ENCODE assay signal across 8 mouse cellular contexts in the genomic region with DNA sequence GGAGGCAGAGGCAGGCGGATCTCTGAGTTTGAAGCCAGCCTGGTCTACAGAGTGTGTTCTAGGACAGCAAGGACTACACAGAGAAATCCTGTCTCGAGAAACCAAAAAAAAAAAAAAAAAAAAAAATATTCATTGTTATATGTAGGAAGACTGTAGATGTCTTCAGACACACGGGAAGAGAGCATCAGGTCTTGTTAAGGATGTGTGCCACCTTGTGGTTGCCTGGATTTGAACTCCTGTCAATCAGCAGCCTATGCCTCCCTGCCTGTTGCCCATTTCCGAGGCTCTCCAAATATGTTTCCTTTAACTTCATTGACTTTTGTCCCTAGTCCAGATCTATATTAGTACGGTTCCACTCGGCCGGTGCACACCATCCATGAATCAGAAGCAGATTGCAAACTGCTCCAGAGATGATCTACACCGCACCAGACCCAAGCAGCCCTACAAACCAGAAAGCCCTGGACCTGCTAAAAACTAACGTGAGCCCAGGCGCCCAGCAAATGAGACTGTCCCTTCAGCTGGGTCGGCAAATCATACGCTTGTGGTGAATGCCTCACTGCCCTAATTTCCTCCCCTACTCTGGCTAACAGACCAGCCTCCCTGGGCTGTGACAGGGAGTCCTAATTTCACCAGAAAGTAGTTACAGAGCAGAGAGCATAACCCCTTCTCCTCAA. TPM values are rescaled to one million over a fixed set of nuclear protein-coding genes. Genes with fewer than 3 reads are reported as not detected.
A peak's percentile ranks its signal among the peaks of the same experiment; 100 is the strongest.
DNase-seq lines count a peak whose midpoint lies in the region; ATAC-seq and TF ChIP-seq lines count a peak whose summit lies in the region.

No protein-coding gene starts in this region.

- H3K4me3 ChIP-seq in forebrain, embryonic 10.5 days: peak overlapping the region; percentile 61; the same call in 1 of the 2 replicates
- H3K4me3 ChIP-seq in forebrain, embryonic 11.5 days (ENCODE audit: low read depth, low read length): no peak overlapping the region
- no peak overlapping the region for H3K4me3 ChIP-seq in CH12.LX (replicated peaks in 1 of 3; ENCODE audit: low read depth in 2 of 3, low read length in 2 of 3, poor library complexity in 1 of 3)

- TF ChIP-seq POLR2A in CH12.LX (IDR thresholded peaks at IDR 0.05; ENCODE audit: low read depth, low read length): peak; percentile 1; the same call in 1 of the 2 replicates

- peaks cover 21% of the 10 kb centered on the region for H3K79me2 ChIP-seq in CH12.LX (replicated peaks; ENCODE audit: control insufficient read depth, extremely low read depth, insufficient read depth, poor library complexity, severe bottlenecking)

- WGBS in forebrain, embryonic 10.5 days: 90% methylated on average over 12 of the region's 12 CpGs
- 87% methylated on average over 12 of the region's 12 CpGs for WGBS in forebrain, embryonic 11.5 days

- no peaks in the 10 kb centered on the region for H3K27me3 ChIP-seq in forebrain, embryonic 10.5 days (ENCODE audit: poor library complexity, severe bottlenecking)
- no peaks in the 10 kb centered on the region for H3K27me3 ChIP-seq in forebrain, embryonic 11.5 days (ENCODE audit: control insufficient read depth, insufficient read depth, low read length)
- no peaks in the 10 kb centered on the region for H3K27me3 ChIP-seq in CH12.LX (replicated peaks)

- ATAC-seq in forebrain, embryonic 11.5 days (replicated peaks; ENCODE audit: low FRiP score): no peak

- no peak overlapping the region for H3K4me2 ChIP-seq in forebrain, embryonic 11.5 days (ENCODE audit: low read depth, low read length, severe bottlenecking)
- peak overlapping the region; percentile 63; the same call in 1 of the 2 replicates for H3K4me2 ChIP-seq in CH12.LX (ENCODE audit: insufficient read depth, low read depth, poor library complexity, severe bottlenecking)

- H3K36me3 ChIP-seq in forebrain, embryonic 10.5 days (replicated peaks): peaks cover 11% of the 10 kb centered on the region
- H3K36me3 ChIP-seq in forebrain, embryonic 11.5 days (ENCODE audit: control insufficient read depth, insufficient read depth, low read length): no peaks in the 10 kb centered on the region
- H3K36me3 ChIP-seq in CH12.LX (replicated peaks in 1 of 2; ENCODE audit: control insufficient read depth in 1 of 2, insufficient read depth in 1 of 2, low read length in 1 of 2): peaks cover 19 to 26% of the 10 kb centered on the region in 2 experiments

- in situ Hi-C loops in CH12.LX (cut with MboI; ENCODE audit: low pct_ligation_motif_present, low pct_unique_long_range_greater_than_20kb, low sequenced_read_pairs): loop anchor here (5.0 kb wide), 1 partner anchor 40 kb away; a partner anchor contains a TSS

- peaks cover 17% of the 10 kb centered on the region for H3K4me1 ChIP-seq in forebrain, embryonic 10.5 days
- peaks cover 3% of the 10 kb centered on the region; the same call in 1 of the 2 replicates for H3K4me1 ChIP-seq in forebrain, embryonic 11.5 days (replicated peaks; ENCODE audit: control insufficient read depth, insufficient read depth, low read length)
- H3K4me1 ChIP-seq in CH12.LX (ENCODE audit: control insufficient read depth in 1 of 2, insufficient read depth in 2 of 2): peaks cover 32 to 71% of the 10 kb centered on the region in 2 experiments

- TF ChIP-seq CTCF in CH12.LX (conservative IDR thresholded peaks at IDR 0.05 in 1 of 2, IDR thresholded peaks at IDR 0.05 in 1 of 2; ENCODE audit: low read depth in 2 of 2, low read length in 2 of 2): peak in 1 of 2 experiments; percentile 67; a peak in 2 of 4 replicates

- H3K27ac ChIP-seq in forebrain, embryonic 10.5 days: no peak overlapping the region
- H3K27ac ChIP-seq in forebrain, embryonic 11.5 days (ENCODE audit: low read depth, low read length): no peak overlapping the region
- peak overlapping the region; percentile 98 for H3K27ac ChIP-seq in CH12.LX (ENCODE audit: insufficient read depth, low read depth)

- H3K9ac ChIP-seq in forebrain, embryonic 11.5 days (ENCODE audit: low read length): no peak overlapping the region
- peak overlapping the region; percentile 43; the same call in 1 of the 2 replicates for H3K9ac ChIP-seq in CH12.LX (ENCODE audit: insufficient read depth, low read depth)

- dilution Hi-C loops in CH12.LX (cut with MboI; ENCODE audit: extremely low pct_ligation_motif_present, extremely low pct_unique_long_range_greater_than_20kb, low sequenced_read_pairs): no loop called here

- H3K9me3 ChIP-seq in forebrain, embryonic 10.5 days: no peaks in the 10 kb centered on the region
- H3K9me3 ChIP-seq in forebrain, embryonic 11.5 days (ENCODE audit: control insufficient read depth, low read length): no peaks in the 10 kb centered on the region
- H3K9me3 ChIP-seq in CH12.LX (replicated peaks; ENCODE audit: low read length): no peaks in the 10 kb centered on the region

- DNase-seq in forebrain, embryonic 10.5 days (ENCODE audit: extremely low spot score, low spot score): no peak
- no peak for DNase-seq in forebrain, embryonic 11.5 days (ENCODE audit: low spot score)
- DNase-seq in left cerebral cortex, postnatal 14 days (ENCODE audit: low spot score in 2 of 2): peak; percentile 36 to 45
- DNase-seq in left cerebral cortex, adult 18-20 months (ENCODE audit: low spot score in 2 of 2): no peak
- DNase-seq in CH12.LX (ENCODE audit: extremely low read depth): peak; percentile 71
- peak; percentile 43 for DNase-seq in kidney, postnatal 10 days
- no peak for DNase-seq in frontal cortex, postnatal 14 days (ENCODE audit: low spot score in 2 of 2)
- DNase-seq in adrenal gland, adult 2 months: no peak

- peak; percentile 53 for TF ChIP-seq RAD21 in CH12.LX (IDR thresholded peaks at IDR 0.05; ENCODE audit: low read depth, low read length)

- intact Hi-C loops in left cerebral cortex, postnatal 14 days (cut with DNase I): no loop called here

- no peak for TF ChIP-seq EP300 in CH12.LX (IDR thresholded peaks at IDR 0.05; ENCODE audit: low read length)

TF ChIP-seq in CH12.LX, 34 proteins besides CTCF, POLR2A, EP300 and RAD21 (continues in another document):
- TF ChIP-seq NELFE (IDR thresholded peaks at IDR 0.05; ENCODE audit: low read depth, low read length) (0 out of 2 replicates have a peak, but pooled peaks have one; percentile 3), MAX (IDR thresholded peaks at IDR 0.05; ENCODE audit: low read length) (no peak), ZNF384 (IDR thresholded peaks at IDR 0.05; ENCODE audit: low read depth, low read length) (peak; percentile 84), SMC3 (IDR thresholded peaks at IDR 0.05; ENCODE audit: low read depth, low read length) (peak; percentile 56)

RNA-seq across cellular contexts. Expression of a gene that starts 1.2 kb away (rescaled TPM):
- polyA plus RNA-seq in forebrain, embryonic 10.5 days (2016; fragmentation: Nextera tagmentation; extraction: Ambion mirVana): 12.6 and 13.4 TPM in 2 replicates
- 10.3 and 10.8 TPM in 2 replicates for polyA plus RNA-seq in forebrain, embryonic 11.5 days (2014; fragmentation: Nextera tagmentation; extraction: Ambion mirVana)
- total RNA-seq in left cerebral cortex, postnatal 14 days (2021): 10 to 100 TPM; 11.7 to 12.0 TPM
- total RNA-seq in left cerebral cortex, adult 18-20 months (2021): 10 to 100 TPM; 12.6 to 12.7 TPM
- 64.3 and 80.0 TPM in 2 replicates for total RNA-seq in CH12.LX (2012; rRNA removed)
- 39.0 and 40.6 TPM in 2 replicates for total RNA-seq in CH12.LX (2014; rRNA removed)
- 45.1 and 49.6 TPM in 2 replicates for polyA plus RNA-seq in CH12.LX (2012; ENCODE audit: insufficient read length, low read depth)
- 10 to 100 TPM; 12.7 to 14.6 TPM for total RNA-seq in adrenal gland, adult 2 months (2021)
- polyA plus RNA-seq in adrenal gland, adult 2 months (2012; rRNA removed): 23.5 and 25.8 TPM in 2 replicates

RNA-seq across cellular contexts. Expression of a gene that starts 17.5 kb away (rescaled TPM):
- polyA plus RNA-seq in forebrain, embryonic 10.5 days (2016; fragmentation: Nextera tagmentation; extraction: Ambion mirVana): 351 and 371 TPM in 2 replicates
- polyA plus RNA-seq in forebrain, embryonic 11.5 days (2014; fragmentation: Nextera tagmentation; extraction: Ambion mirVana): 300 and 308 TPM in 2 replicates
- 100 to 1,000 TPM; 128 to 131 TPM for total RNA-seq in left cerebral cortex, postnatal 14 days (2021)
- 100 to 1,000 TPM; 153 to 154 TPM for total RNA-seq in left cerebral cortex, adult 18-20 months (2021)
- total RNA-seq in CH12.LX (2012; rRNA removed): 227 and 230 TPM in 2 replicates
- 84.1 and 87.2 TPM in 2 replicates for total RNA-seq in CH12.LX (2014; rRNA removed)
- polyA plus RNA-seq in CH12.LX (2012; ENCODE audit: insufficient read length, low read depth): 447 and 532 TPM in 2 replicates
- total RNA-seq in adrenal gland, adult 2 months (2021): 100 to 1,000 TPM; 179 to 202 TPM
- polyA plus RNA-seq in adrenal gland, adult 2 months (2012; rRNA removed): 58.3 and 59.0 TPM in 2 replicates

RNA-seq across cellular contexts. Expression of a gene that starts 33.3 kb away (rescaled TPM):
- polyA plus RNA-seq in forebrain, embryonic 10.5 days (2016; fragmentation: Nextera tagmentation; extraction: Ambion mirVana): 3.8 and 4.3 TPM in 2 replicates
- 7.0 and 8.4 TPM in 2 replicates for polyA plus RNA-seq in forebrain, embryonic 11.5 days (2014; fragmentation: Nextera tagmentation; extraction: Ambion mirVana)
- total RNA-seq in left cerebral cortex, postnatal 14 days (2021): 10 to 100 TPM; 76.2 to 79.6 TPM
- total RNA-seq in left cerebral cortex, adult 18-20 months (2021): 10 to 100 TPM; 84.8 to 98.3 TPM
- total RNA-seq in CH12.LX (2012; rRNA removed) (4.1 and 4.8 TPM in 2 replicates), CH12.LX (2014; rRNA removed) (1.2 and 1.7 TPM in 2 replicates)
- polyA plus RNA-seq in CH12.LX (2012; ENCODE audit: insufficient read length, low read depth): 7.2 and 7.6 TPM in 2 replicates
- total RNA-seq in adrenal gland, adult 2 months (2021): 10 to 100 TPM in 1 of 2 experiments, 1 to 10 TPM in 1; 8.8 to 17.7 TPM
- 13.2 and 15.6 TPM in 2 replicates for polyA plus RNA-seq in adrenal gland, adult 2 months (2012; rRNA removed)

RNA-seq across cellular contexts. Expression of a gene that starts 40.4 kb away (rescaled TPM):
- 94.3 and 103 TPM in 2 replicates for polyA plus RNA-seq in forebrain, embryonic 10.5 days (2016; fragmentation: Nextera tagmentation; extraction: Ambion mirVana)
- polyA plus RNA-seq in forebrain, embryonic 11.5 days (2014; fragmentation: Nextera tagmentation; extraction: Ambion mirVana): 118 and 124 TPM in 2 replicates
- total RNA-seq in left cerebral cortex, postnatal 14 days (2021): 10 to 100 TPM; 30.0 to 30.9 TPM
- total RNA-seq in left cerebral cortex, adult 18-20 months (2021): 10 to 100 TPM; 25.3 to 28.0 TPM
- total RNA-seq in CH12.LX (2012; rRNA removed): 30.8 and 31.3 TPM in 2 replicates
- total RNA-seq in CH12.LX (2014; rRNA removed): 16.0 and 18.9 TPM in 2 replicates
- 77.9 and 101 TPM in 2 replicates for polyA plus RNA-seq in CH12.LX (2012; ENCODE audit: insufficient read length, low read depth)
- total RNA-seq in adrenal gland, adult 2 months (2021): 10 to 100 TPM; 50.8 to 53.4 TPM
- 52.8 and 76.4 TPM in 2 replicates for polyA plus RNA-seq in adrenal gland, adult 2 months (2012; rRNA removed)

RNA-seq across cellular contexts. Expression of a gene that starts 40.4 kb away (rescaled TPM):
- 3.1 and 3.3 TPM in 2 replicates for polyA plus RNA-seq in forebrain, embryonic 10.5 days (2016; fragmentation: Nextera tagmentation; extraction: Ambion mirVana)
- polyA plus RNA-seq in forebrain, embryonic 11.5 days (2014; fragmentation: Nextera tagmentation; extraction: Ambion mirVana): 3.9 and 4.5 TPM in 2 replicates
- 1 to 10 TPM; 1.8 to 2.6 TPM for total RNA-seq in left cerebral cortex, postnatal 14 days (2021)
- 1 to 10 TPM; 1.6 to 1.8 TPM for total RNA-seq in left cerebral cortex, adult 18-20 months (2021)
- total RNA-seq in CH12.LX (2012; rRNA removed) (20.6 and 30.5 TPM in 2 replicates), CH12.LX (2014; rRNA removed) (0.26 and 1.1 TPM in 2 replicates)
- polyA plus RNA-seq in CH12.LX (2012; ENCODE audit: insufficient read length, low read depth): 7.1 and 9.8 TPM in 2 replicates
- total RNA-seq in adrenal gland, adult 2 months (2021): 1 to 10 TPM in 1 of 2 experiments, under 1 TPM in 1; 0.90 to 2.5 TPM
- polyA plus RNA-seq in adrenal gland, adult 2 months (2012; rRNA removed): 68.5 and 74.0 TPM in 2 replicates

Comparison
In these comparisons a context has a peak if more than half of its experiments do, and no peak if none do; other contexts are left out.
1. DNase-seq: peak in left cerebral cortex, postnatal 14 days (2 of 2), CH12.LX (single experiment) and kidney, postnatal 10 days (single experiment); none in forebrain, embryonic 10.5 days (single experiment), forebrain, embryonic 11.5 days (single experiment), left cerebral cortex, adult 18-20 months (0 of 2), frontal cortex, postnatal 14 days (0 of 2) and adrenal gland, adult 2 months (single experiment).
2. RNA of a gene that starts 33.3 kb away (total RNA-seq): 84.8 to 98.3 TPM in left cerebral cortex, adult 18-20 months and 76.2 to 79.6 TPM in left cerebral cortex, postnatal 14 days; 8.8 to 17.7 TPM in adrenal gland, adult 2 months and 1.2 to 4.8 TPM in CH12.LX; every median in the first group is over 4 times any median in the second.